Mouse (Mus musculus): Measurements from ENCODE around the gene BC030867. TPM values are rescaled to one million over a fixed set of nuclear protein-coding genes. Genes with fewer than 3 reads are reported as not detected.
A peak's percentile ranks its signal among the peaks of the same experiment; 100 is the strongest.
"Not testable (repeated sequence)": the region's sequence is repeated elsewhere in the genome, so short reads cannot be mapped to it uniquely, and the experiment has no call there.

The BC030867 gene
- total RNA-seq, 2 experiments from 2014 or later, result 1.0 to 2.0 TPM

GRCm38 (mm10) chr11:102265816-102266215 is 17.1 kb downstream of the BC030867 start:
- intact Hi-C loops (cut with DNase I), result loop anchor here (5.0 kb wide), 2 partner anchors 109 to 164 kb away; partner anchors contain the start of genes Ppy and Tmem101
- no peak for TF ChIP-seq CTCF (IDR thresholded peaks at IDR 0.05)
- Histone ChIP-seq H3K4me3 (no peak overlapping the region), H3K27ac (no peak overlapping the region)
- no peak for DNase-seq (ENCODE audit: extremely low spot score in 1 of 2, low spot score in 2 of 2)

- no peak for DNase-seq (ENCODE audit: extremely low spot score in 1 of 2, low spot score in 2 of 2)
- TF ChIP-seq CTCF (IDR thresholded peaks at IDR 0.05), result no peak
- intact Hi-C loops (cut with DNase I), result loop anchor here (5.0 kb wide), 2 partner anchors 109 to 164 kb away; partner anchors contain the start of genes Ppy and Tmem101
- H3K27ac ChIP-seq, result no peak overlapping the region
- no peak overlapping the region for H3K4me3 ChIP-seq
These were observed 18.1 kb downstream of the BC030867 start for GRCm38 (mm10) chr11:102266631-102267355.

GRCm38 (mm10) chr11:102267480-102267879 is 18.8 kb downstream of the BC030867 start:
- DNase-seq (ENCODE audit: extremely low spot score in 1 of 2, low spot score in 2 of 2), result peak; percentile 70 to 72
- TF ChIP-seq CTCF (IDR thresholded peaks at IDR 0.05), result peak; percentile 77
- H3K27ac ChIP-seq, result no peak overlapping the region
- H3K4me3 ChIP-seq, result no peak overlapping the region
- intact Hi-C loops (cut with DNase I), result loop anchor here (5.0 kb wide), 2 partner anchors 110 to 165 kb away; partner anchors contain the start of genes Ppy and Tmem101

- TF ChIP-seq CTCF (IDR thresholded peaks at IDR 0.05), result no peak
- intact Hi-C loops (cut with DNase I), result loop anchor here (5.0 kb wide), 2 partner anchors 111 to 166 kb away; partner anchors contain the start of genes Ppy and Tmem101
- no peak within 1 kb of the TSS for H3K4me3 ChIP-seq
- no peak within 1 kb of the TSS for H3K27ac ChIP-seq
- DNase-seq (ENCODE audit: extremely low spot score in 1 of 2, low spot score in 2 of 2), result no peak
These were observed 20.0 kb downstream of the BC030867 start, which contains the start of gene Asb16 for GRCm38 (mm10) chr11:102268520-102269244. Gene Asb16 (plus strand): TSS chr11:102268743.

GRCm38 (mm10) chr11:102276411-102276915 is 27.8 kb downstream of the BC030867 start:
- no peak for TF ChIP-seq CTCF (IDR thresholded peaks at IDR 0.05)
- intact Hi-C loops (cut with DNase I), result no loop called here
- Histone ChIP-seq H3K27ac (no peak overlapping the region), H3K4me3 (peak overlapping the region; percentile 45)
- peak in 1 of 2 experiments; percentile 29 for DNase-seq (ENCODE audit: extremely low spot score in 1 of 2, low spot score in 2 of 2)

GRCm38 (mm10) chr11:102277754-102278153 is 29.1 kb downstream of the BC030867 start:
- intact Hi-C loops (cut with DNase I), result no loop called here
- DNase-seq (ENCODE audit: extremely low spot score in 1 of 2, low spot score in 2 of 2), result no peak
- TF ChIP-seq CTCF (IDR thresholded peaks at IDR 0.05), result no peak
- no peak overlapping the region for H3K27ac ChIP-seq
- no peak overlapping the region for H3K4me3 ChIP-seq

- no peak for DNase-seq (ENCODE audit: extremely low spot score in 1 of 2, low spot score in 2 of 2)
- intact Hi-C loops (cut with DNase I), result no loop called here
- H3K27ac ChIP-seq, result no peak overlapping the region
- no peak overlapping the region for H3K4me3 ChIP-seq
- TF ChIP-seq CTCF (IDR thresholded peaks at IDR 0.05), result no peak
These were observed 30.9 kb downstream of the BC030867 start for GRCm38 (mm10) chr11:102279595-102279994.

- H3K27ac ChIP-seq; H3K4me3 ChIP-seq; intact Hi-C loops (cut with DNase I); DNase-seq (ENCODE audit: extremely low spot score in 1 of 2, low spot score in 2 of 2): not testable (repeated sequence)
- peak; percentile 26 for TF ChIP-seq CTCF (IDR thresholded peaks at IDR 0.05)
These were observed 31.6 kb downstream of the BC030867 start for GRCm38 (mm10) chr11:102280267-102280666.

GRCm38 (mm10) chr11:102283922-102284321 is 35.2 kb downstream of the BC030867 start:
- H3K27ac ChIP-seq, result peak overlapping the region; percentile 92

GRCm38 (mm10) chr11:102284501-102285094 is 35.9 kb downstream of the BC030867 start, which contains the start of gene Tmub2:
Gene Tmub2 (plus strand): TSS chr11:102284931.
- intact Hi-C loops (cut with DNase I), result no loop called here
- H3K4me3 ChIP-seq, result peak within 1 kb of the TSS; percentile 67
- H3K27ac ChIP-seq, result peak within 1 kb of the TSS; percentile 92
- no peak; the same call in 1 of the 2 replicates for TF ChIP-seq CTCF (IDR thresholded peaks at IDR 0.05)
- DNase-seq (ENCODE audit: extremely low spot score in 1 of 2, low spot score in 2 of 2), result peak; percentile 91 to 94

More at GRCm38 (mm10) chr11:102283922-102284321, 35.2 kb downstream of the BC030867 start:
- H3K4me3 ChIP-seq, result peak overlapping the region; percentile 67; the same call in 1 of the 2 replicates
- intact Hi-C loops (cut with DNase I), result no loop called here
- no peak for TF ChIP-seq CTCF (IDR thresholded peaks at IDR 0.05)
- DNase-seq (ENCODE audit: extremely low spot score in 1 of 2, low spot score in 2 of 2), result no peak

- DNase-seq (ENCODE audit: extremely low spot score in 1 of 2, low spot score in 2 of 2), result no peak
- Histone ChIP-seq H3K27ac (peak overlapping the region; percentile 92), H3K4me3 (peak overlapping the region; percentile 67)
- intact Hi-C loops (cut with DNase I), result no loop called here
- no peak for TF ChIP-seq CTCF (IDR thresholded peaks at IDR 0.05)
These were observed 36.6 kb downstream of the BC030867 start for GRCm38 (mm10) chr11:102285095-102285834.
